Mouse (Mus musculus) lung, embryonic 14.5 days (tissue): ENCODE data around the gene Tns1. TPM values are rescaled to one million over a fixed set of nuclear protein-coding genes. Genes with fewer than 3 reads are reported as not detected.

Source experiments
- ATAC-seq: fragments of 200-750 bp; cut with Nextera tagmentation; 2 replicates; pipeline ENCODE4 v1.8.0; 2017; ENCODE audit warnings: mild to moderate bottlenecking, moderate TSS enrichment, moderate library complexity; ENCODE audit not compliant: insufficient read depth
- DNase-seq: peaks from one replicate; pipeline ENCODE4 v3.0.0-alpha.2; 2015
- H3K27ac ChIP-seq: fragments of 300-500 bp; sonication (generic); 2 replicates; pipeline ENCODE4 v1.5.1; 2014; ENCODE audit warnings: low read depth, mild to moderate bottlenecking, moderate library complexity
- H3K27me3 ChIP-seq: fragments of 300-500 bp; sonication (generic); 2 replicates; pipeline ENCODE4 v1.6.1; 2014; ENCODE audit warnings: low read length, control low read depth; ENCODE audit not compliant: insufficient read depth
- H3K36me3 ChIP-seq: fragments of 300-500 bp; sonication (generic); 2 replicates; pipeline ENCODE4 v1.6.1; 2014; ENCODE audit warnings: control low read depth; ENCODE audit not compliant: insufficient read depth
- H3K4me1 ChIP-seq: fragments of 300-500 bp; sonication (generic); 2 replicates; pipeline ENCODE4 v1.6.1; 2014; ENCODE audit warnings: antibody characterized with exemption, control low read depth; ENCODE audit not compliant: insufficient read depth
- H3K4me2 ChIP-seq: fragments of 300-500 bp; sonication (generic); 2 replicates; pipeline ENCODE4 v1.6.1; 2014; ENCODE audit warnings: mild to moderate bottlenecking
- H3K4me3 ChIP-seq: fragments of 300-500 bp; sonication (generic); 2 replicates; pipeline ENCODE4 v1.5.1; 2014; ENCODE audit warnings: low read depth, low read length
- H3K9ac ChIP-seq: fragments of 300-500 bp; sonication (generic); 2 replicates; pipeline ENCODE4 v1.6.1; 2014
- H3K9me3 ChIP-seq: fragments of 300-500 bp; sonication (generic); 2 replicates; pipeline ENCODE4 v1.6.1; 2016; ENCODE audit warnings: low read depth, low read length, control low read depth
- CTCF ChIP-seq: IDR thresholded peaks from 2 replicates; pipeline ENCODE4 v1.5.1; 2016; ENCODE audit warnings: antibody characterized with exemption, low read depth
- WGBS: fragments of 180-500 bp; shearing (Covaris S2); extraction: QIAGEN DNeasy Blood & Tissue Kit; methylation state at CpG from one replicate; pipeline ENCODE4 v1.1.7; 2014; 5-methylcytosine and 5-hydroxymethylcytosine counted together
- polyA plus RNA-seq: library from polyadenylated mRNA; unstranded; fragments of >200 nt; fragmentation: Nextera tagmentation; extraction: Ambion mirVana; gene quantifications from 2 replicates; pipeline ENCODE4 v1.2.1, GENCODE M21; 2014

Gene Tns1
- polyA plus RNA-seq, 1 experiment from 2014 or later = 95.2 TPM

DNA sequence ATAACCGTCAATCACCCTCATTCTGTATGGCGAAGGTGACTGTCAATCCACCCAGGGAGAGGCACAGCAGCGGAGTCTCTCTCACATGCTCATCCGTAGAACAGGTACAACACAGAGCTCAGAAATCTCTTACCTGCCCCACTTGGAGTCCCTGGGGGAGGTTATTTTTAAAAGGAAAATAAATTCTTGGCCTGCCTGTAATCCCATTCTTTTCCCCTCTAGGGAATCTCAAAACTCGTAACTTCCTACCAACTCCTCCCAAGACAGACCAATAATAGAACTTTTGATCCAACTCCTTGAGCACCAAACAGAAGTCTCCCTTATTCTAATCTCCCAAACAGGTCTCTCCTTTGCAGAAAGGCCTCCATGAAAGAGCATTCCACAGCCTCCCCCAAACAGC, 124.7 kb downstream of the Tns1 start:
- 70% methylated on average over 5 of the region's 5 CpGs for WGBS
- TF ChIP-seq CTCF = no peak
- peak overlapping the region; percentile 54; the same call in 1 of the 2 replicates for H3K4me2 ChIP-seq

DNA sequence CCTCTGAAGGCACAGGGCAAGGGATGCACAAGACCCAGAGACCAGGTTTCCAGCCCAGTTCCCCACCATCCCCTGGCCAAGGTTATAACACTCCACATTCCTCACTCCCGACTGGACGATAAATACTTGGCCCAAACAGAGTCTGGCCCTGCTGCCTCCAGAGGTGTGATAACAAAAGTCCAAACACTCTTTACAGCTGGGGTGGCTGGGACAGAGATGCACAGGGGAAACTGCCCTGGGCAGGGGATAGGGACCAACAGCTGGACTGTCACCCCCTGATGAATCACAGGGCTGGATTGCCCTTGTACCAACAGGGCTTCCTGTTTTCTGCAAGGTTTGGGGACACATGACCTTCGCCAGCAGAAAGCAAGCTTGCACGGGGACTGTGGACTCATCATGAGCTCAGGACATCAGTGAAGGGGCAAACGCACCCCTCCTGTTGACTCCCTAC, 125.3 kb downstream of the Tns1 start:
- H3K27ac ChIP-seq = peak overlapping the region; percentile 93
- peak; percentile 84 for DNase-seq
- no peak for TF ChIP-seq CTCF
- WGBS = 19% methylated on average over 5 of the region's 5 CpGs
- H3K4me2 ChIP-seq = peak overlapping the region; percentile 54
- peak overlapping the region; percentile 20; the same call in 1 of the 2 replicates for H3K9ac ChIP-seq
- H3K27me3 ChIP-seq = no peaks in the 10 kb centered on the region
- peaks cover 56% of the 10 kb centered on the region for H3K4me1 ChIP-seq
- peaks cover 28% of the 10 kb centered on the region for H3K36me3 ChIP-seq
- no peak overlapping the region for H3K4me3 ChIP-seq
- H3K9me3 ChIP-seq = no peaks in the 10 kb centered on the region
- ATAC-seq = peak; percentile 76

More for the DNA sequence above, 124.7 kb downstream of the Tns1 start:
- Histone ChIP-seq H3K27me3 (no peaks in the 10 kb centered on the region), H3K27ac (peak overlapping the region; percentile 93), H3K4me3 (no peak overlapping the region), H3K36me3 (peaks cover 28% of the 10 kb centered on the region), H3K9me3 (no peaks in the 10 kb centered on the region), H3K9ac (peak overlapping the region; percentile 20; the same call in 1 of the 2 replicates), H3K4me1 (peaks cover 56% of the 10 kb centered on the region)
- no peak for DNase-seq
- no peak for ATAC-seq

DNA sequence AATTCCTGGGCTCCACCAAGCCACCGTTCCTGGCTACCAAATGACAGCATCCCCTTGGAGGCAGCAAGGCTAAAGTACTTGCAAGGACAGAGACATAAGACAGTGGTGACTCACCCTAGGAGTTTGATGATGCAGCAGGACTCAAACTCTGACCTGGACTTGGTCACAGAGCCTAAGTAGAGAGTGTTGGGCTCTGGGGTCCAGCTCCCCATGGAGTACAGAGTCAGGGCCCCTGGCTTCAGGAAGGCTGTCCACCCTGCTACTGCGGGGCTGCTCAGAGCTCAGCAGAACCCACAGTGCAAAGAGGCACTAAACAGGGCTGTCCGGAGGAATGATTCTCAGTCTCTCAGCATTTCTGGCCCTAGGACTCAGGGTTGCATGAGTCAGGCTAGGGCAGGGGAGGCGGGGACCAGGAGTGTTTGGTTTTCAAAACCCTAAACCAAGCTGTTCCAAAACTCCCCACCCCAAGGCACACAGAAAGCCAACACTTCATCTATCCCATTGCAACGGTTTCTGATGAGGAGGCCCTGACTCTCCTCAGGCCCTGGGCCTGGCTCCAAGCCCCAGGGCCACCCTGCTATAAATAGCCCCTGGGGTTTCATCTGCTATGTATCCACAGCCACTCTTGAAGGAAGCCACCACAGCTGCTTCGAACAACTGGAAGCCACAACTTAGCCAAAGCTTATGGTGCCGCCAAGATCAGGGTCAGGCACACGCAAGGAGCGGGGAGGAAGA, 126.0 kb downstream of the Tns1 start:
- no peaks in the 10 kb centered on the region for H3K27me3 ChIP-seq
- DNase-seq (peak; percentile 95), ATAC-seq (peak; percentile 85)
- peak overlapping the region; percentile 10; the same call in 1 of the 2 replicates for H3K9ac ChIP-seq
- H3K27ac ChIP-seq = peak overlapping the region; percentile 93
- WGBS = 24% methylated on average over 9 of the region's 9 CpGs
- H3K4me2 ChIP-seq = peak overlapping the region; percentile 54
- no peaks in the 10 kb centered on the region for H3K9me3 ChIP-seq
- peaks cover 56% of the 10 kb centered on the region for H3K4me1 ChIP-seq
- no peak for TF ChIP-seq CTCF
- peak overlapping the region; percentile 14 for H3K4me3 ChIP-seq
- H3K36me3 ChIP-seq = peaks cover 28% of the 10 kb centered on the region

DNA sequence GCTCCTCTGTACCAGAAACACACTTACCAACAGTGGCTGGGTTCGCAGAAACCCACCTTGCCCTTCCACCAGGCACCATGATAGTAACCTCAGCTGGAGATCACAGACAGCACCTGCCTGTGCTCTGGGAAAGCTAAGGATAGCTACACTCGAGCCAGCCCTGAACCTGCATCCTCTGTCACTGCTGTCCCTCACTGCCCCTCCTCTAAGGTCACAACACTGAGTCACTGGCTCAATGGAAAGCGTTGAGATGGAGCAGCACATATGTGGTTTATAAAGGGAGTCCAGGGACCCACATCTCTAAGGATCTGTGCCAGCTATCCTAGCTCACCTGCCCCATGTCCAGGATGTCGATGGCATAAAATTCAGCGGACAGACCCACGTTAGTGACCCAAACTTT, 126.9 kb downstream of the Tns1 start:
- no peak overlapping the region for H3K9ac ChIP-seq
- peak overlapping the region; percentile 14 for H3K4me3 ChIP-seq
- no peak for TF ChIP-seq CTCF
- H3K27ac ChIP-seq = peak overlapping the region; percentile 93
- ATAC-seq = no peak
- H3K4me2 ChIP-seq = peak overlapping the region; percentile 54
- no peak for DNase-seq
- WGBS = 80% methylated on average over 6 of the region's 6 CpGs
- peaks cover 32% of the 10 kb centered on the region for H3K36me3 ChIP-seq
- peaks cover 58% of the 10 kb centered on the region for H3K4me1 ChIP-seq
- H3K27me3 ChIP-seq = no peaks in the 10 kb centered on the region
- no peaks in the 10 kb centered on the region for H3K9me3 ChIP-seq

DNA sequence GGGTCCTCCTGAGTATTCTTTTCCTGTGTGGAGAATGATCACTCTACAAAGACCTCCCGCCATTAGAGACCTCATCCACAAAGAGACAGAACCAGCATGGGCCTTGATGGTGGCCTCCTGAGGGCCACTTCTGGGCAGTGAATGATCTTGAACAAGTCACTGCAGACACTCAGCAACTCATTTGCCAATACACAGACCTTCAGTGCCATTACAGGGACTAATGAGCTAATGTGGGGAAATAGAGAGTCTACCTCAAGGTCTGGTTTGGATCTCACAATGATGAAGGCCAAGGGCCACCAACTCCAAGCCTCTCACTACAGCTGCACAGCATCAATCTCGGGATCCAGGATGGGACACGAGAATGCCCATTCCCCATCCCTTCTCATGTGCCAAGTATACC, 127.6 kb downstream of the Tns1 start:
- Histone ChIP-seq H3K27ac (0 out of 2 replicates have a peak overlapping the region, but pooled peaks have one; percentile 13), H3K9me3 (no peaks in the 10 kb centered on the region), H3K9ac (no peak overlapping the region), H3K27me3 (no peaks in the 10 kb centered on the region), H3K4me2 (peak overlapping the region; percentile 54), H3K4me3 (no peak overlapping the region), H3K4me1 (peaks cover 60% of the 10 kb centered on the region), H3K36me3 (peaks cover 36% of the 10 kb centered on the region)
- DNase-seq (no peak), ATAC-seq (no peak)
- WGBS = 79% methylated on average over 3 of the region's 3 CpGs
- no peak for TF ChIP-seq CTCF

DNA sequence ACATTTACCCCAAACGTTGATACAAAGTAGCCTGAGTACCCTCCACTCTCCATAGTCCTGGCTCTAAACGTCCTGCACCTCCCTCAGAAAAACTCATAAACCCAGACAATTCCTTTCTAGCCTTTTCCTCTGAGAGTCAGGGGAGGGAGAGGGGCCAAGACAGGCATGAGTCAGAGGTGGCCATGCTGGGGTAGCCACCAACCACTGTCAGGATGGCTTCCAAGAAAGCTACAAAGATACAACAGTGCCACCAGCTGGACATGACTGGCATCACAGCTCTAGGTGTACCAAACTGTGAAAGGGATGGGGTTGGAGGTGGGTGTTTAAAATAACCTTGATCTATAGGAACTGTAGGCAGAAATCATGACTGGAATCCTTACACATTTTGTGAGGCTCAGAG, 128.0 kb downstream of the Tns1 start:
- Histone ChIP-seq H3K4me2 (peak overlapping the region; percentile 54; the same call in 1 of the 2 replicates), H3K36me3 (peaks cover 38% of the 10 kb centered on the region), H3K27me3 (no peaks in the 10 kb centered on the region), H3K4me3 (no peak overlapping the region), H3K9ac (no peak overlapping the region), H3K4me1 (peaks cover 57% of the 10 kb centered on the region), H3K9me3 (no peaks in the 10 kb centered on the region), H3K27ac (no peak overlapping the region)
- DNase-seq = peak; percentile 88
- 44% methylated on average over 2 of the region's 2 CpGs for WGBS
- peak; percentile 85 for TF ChIP-seq CTCF
- no peak for ATAC-seq

DNA sequence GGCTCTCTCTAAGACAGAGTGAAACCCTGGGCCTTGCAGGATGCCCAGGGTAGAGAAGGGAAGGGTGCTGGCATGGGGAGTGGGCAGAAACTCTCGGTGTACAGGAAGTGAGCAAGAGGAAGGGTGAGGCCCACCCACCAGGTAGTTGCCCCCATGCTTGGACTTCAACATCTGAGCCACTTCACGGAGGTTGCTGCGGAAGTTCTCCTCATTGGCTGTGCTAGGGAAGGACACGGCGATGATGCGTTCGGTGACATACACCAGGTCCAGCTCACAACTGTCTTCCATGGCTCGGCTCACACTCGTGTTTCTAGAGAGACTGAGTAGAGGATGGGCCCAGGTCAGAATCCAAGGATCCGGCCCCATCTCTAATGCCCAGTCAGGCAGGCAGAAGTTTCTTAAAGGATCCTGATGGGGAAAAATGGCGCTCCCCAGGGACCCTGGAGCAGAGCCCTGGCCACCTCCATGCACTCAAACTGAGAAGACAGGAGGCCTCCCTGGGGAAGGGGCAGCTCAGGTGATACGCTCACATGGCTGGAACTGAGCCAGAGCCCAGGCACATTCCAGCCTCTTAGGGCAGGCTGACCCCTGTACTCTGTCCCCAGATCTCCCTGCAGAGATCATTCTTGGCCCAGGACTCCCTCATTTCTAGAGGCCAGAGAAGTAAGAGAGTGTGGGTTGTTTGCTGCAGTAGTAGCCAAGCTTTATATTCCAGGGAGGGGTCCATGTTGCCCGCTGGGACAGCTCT, 129.0 kb downstream of the Tns1 start:
- Histone ChIP-seq H3K9me3 (no peaks in the 10 kb centered on the region), H3K4me3 (no peak overlapping the region), H3K4me1 (peaks cover 49% of the 10 kb centered on the region), H3K27me3 (no peaks in the 10 kb centered on the region), H3K36me3 (peaks cover 47% of the 10 kb centered on the region), H3K27ac (peak overlapping the region; percentile 78), H3K4me2 (no peak overlapping the region), H3K9ac (no peak overlapping the region)
- ATAC-seq (no peak), DNase-seq (no peak)
- 69% methylated on average over 13 of the region's 13 CpGs for WGBS
- TF ChIP-seq CTCF = no peak
